Mouse (Mus musculus): Measurements from ENCODE around the gene Ano4.

DNA sequence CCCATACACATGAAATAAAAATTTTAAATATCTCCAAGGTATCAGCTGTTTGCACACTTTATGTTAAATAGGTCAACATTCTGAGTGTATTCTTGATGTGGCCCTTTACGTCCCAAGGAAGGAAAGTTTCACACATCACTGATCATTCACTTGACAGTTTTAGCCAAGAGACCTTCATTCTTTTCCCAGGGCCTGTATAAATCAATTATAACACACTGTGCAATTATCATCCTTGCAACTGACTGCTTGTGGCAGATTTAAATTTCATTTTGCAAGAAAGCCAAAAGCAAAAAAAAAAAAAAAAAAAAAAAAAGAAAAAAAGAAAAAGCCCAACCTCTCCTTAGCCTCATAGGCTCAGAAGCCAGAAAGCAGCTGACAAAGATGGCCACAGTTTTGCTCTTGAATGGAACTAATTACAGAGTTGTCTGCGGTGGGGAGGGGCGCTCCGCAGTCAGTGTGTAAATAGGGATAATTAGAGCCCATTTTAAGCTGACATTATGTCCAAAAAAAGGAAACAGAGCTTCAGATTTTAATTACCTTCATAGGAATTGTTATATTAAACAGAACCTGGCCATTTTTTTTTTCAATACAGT lies 47.1 kb upstream of the Ano4 start:
- TF ChIP-seq POLR2A (IDR thresholded peaks at IDR 0.05; ENCODE audit: insufficient read depth, low read depth, low read length) = no peak
- TF ChIP-seq CTCF (IDR thresholded peaks at IDR 0.05) = no peak
- TF ChIP-seq EP300 (IDR thresholded peaks at IDR 0.05; ENCODE audit: insufficient read depth, low read depth, low read length) = no peak

Measured in heart, adult 2 months (tissue).